Mouse (Mus musculus) lung, postnatal 0 days (tissue): ENCODE measurements around the gene Inpp5a.

Source experiments
- CTCF ChIP-seq: IDR thresholded peaks from 2 replicates; pipeline ENCODE4 v1.5.1; 2016; ENCODE audit warnings: antibody characterized with exemption, mild to moderate bottlenecking
- EP300 ChIP-seq: IDR thresholded peaks from 2 replicates; pipeline ENCODE4 v1.6.1; 2016; ENCODE audit warnings: antibody characterized with exemption, mild to moderate bottlenecking, control low read depth

- TF ChIP-seq CTCF (no peak), EP300 (no peak)
Observed at GRCm38 (mm10) chr7:139437471-139437870, 48.6 kb downstream of the Inpp5a start.
